Mouse (Mus musculus): Measurements from ENCODE around the gene Cep57l1.

- no peak for TF ChIP-seq CTCF (IDR thresholded peaks at IDR 0.05; ENCODE audit: low read depth)
- TF ChIP-seq EP300 (IDR thresholded peaks at IDR 0.05; ENCODE audit: low read depth) = no peak
Measured at GRCm38 (mm10) chr10:41825996-41826395, 16.3 kb upstream of the Cep57l1 start.
